Comparison of ENCODE assay signal across 26 mouse cellular contexts in the genomic region with DNA sequence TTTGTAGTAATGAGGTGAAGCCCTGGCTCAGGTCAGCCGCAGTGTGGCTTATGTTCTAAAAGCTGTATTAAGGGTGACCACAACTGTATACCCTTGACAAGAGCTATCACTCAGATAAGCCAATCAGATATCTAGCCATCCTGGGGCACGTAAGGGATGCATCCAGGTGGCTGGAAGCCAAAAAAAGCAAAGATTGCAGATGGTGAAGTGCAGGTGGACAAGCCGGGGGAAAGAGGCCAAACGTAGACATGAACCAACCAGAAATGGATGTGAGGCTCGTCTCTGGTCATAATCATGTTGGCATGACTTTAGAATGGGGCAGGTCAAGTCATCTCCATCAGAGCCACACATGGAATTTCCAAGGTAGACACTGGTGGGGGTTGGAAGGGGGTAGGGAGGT.
DNase-seq lines count a peak whose midpoint lies in the region; ATAC-seq and TF ChIP-seq lines count a peak whose summit lies in the region.
"Had no signal": no experiment of that assay in that cellular context is flagged by ENCODE, and none has a peak within 500 bp of the region (broad histone marks: within the 10 kb centered on the region; RNA-seq: fewer than 3 reads in every experiment).

No protein-coding gene starts in this region.

- intact Hi-C loops in left cerebral cortex, postnatal 25 days (cut with DNase I): no loop called here

- H3K27me3 ChIP-seq in cerebellum, adult 2 months (ENCODE audit: control insufficient read depth, insufficient read depth, low read length): no peaks in the 10 kb centered on the region
- H3K27me3 ChIP-seq: heart, embryonic 13.5 days had no signal

- no peak overlapping the region for H3K27ac ChIP-seq in cerebellum, adult 2 months (ENCODE audit: insufficient read depth, low read length)
- H3K27ac ChIP-seq: forebrain, embryonic 10.5 days; gastrocnemius, adult 2 months; heart, embryonic 10.5 days; heart, embryonic 13.5 days; hindbrain, embryonic 14.5 days; hindbrain, postnatal 0 days had no signal

- DNase-seq in cerebellum, postnatal 4 days (ENCODE audit: low spot score in 2 of 2): no peak
- DNase-seq in brain, adult 2 months (ENCODE audit: low read depth, low spot score): peak; percentile 74
- DNase-seq in cerebellum, adult 2 months: peak; percentile 43 to 72
- DNase-seq in cerebellum, postnatal 10 days: peak; percentile 27 to 32
- DNase-seq in left cerebral cortex, postnatal 25 days (ENCODE audit: low spot score in 2 of 2): no peak
- no peak for DNase-seq in ovary, adult 18-20 months (ENCODE audit: low spot score)
- DNase-seq in kidney, adult 18-20 months: no peak
- DNase-seq: adrenal gland, adult 8-10 months; adrenal gland, postnatal 25 days; forebrain, postnatal 0 days; gastrocnemius, adult 2 months; gastrocnemius, postnatal 14 days; heart, adult 18-20 months; heart, postnatal 14 days; heart, postnatal 4 days; kidney, adult 2 months had no signal

- ATAC-seq in cerebellum, adult (ENCODE audit: insufficient number of reproducible peaks, low FRiP score, low TSS enrichment): peak; percentile 19; the same call in 1 of the 2 replicates
- ATAC-seq: activated CD4-positive, CD25-positive, alpha-beta regulatory T cell, adult 4 months; forebrain, embryonic 14.5 days; forebrain, postnatal 0 days; hindbrain, postnatal 0 days; inflammation-experienced regulatory T-cells, adult 6 months; intestine, embryonic 16.5 days had no signal

- TF ChIP-seq CTCF in cerebellum, adult 2 months (IDR thresholded peaks at IDR 0.05; ENCODE audit: borderline replicate concordance, insufficient read depth, low read depth, low read length): no peak

- TF ChIP-seq POLR2A in cerebellum, adult 2 months (IDR thresholded peaks at IDR 0.05; ENCODE audit: borderline replicate concordance, insufficient read depth, low read length): no peak

- H3K4me3 ChIP-seq in cerebellum, adult 2 months (replicated peaks; ENCODE audit: insufficient read depth, low read depth, low read length): no peak overlapping the region
- H3K4me3 ChIP-seq: forebrain, embryonic 10.5 days; gastrocnemius, adult 2 months; heart, embryonic 10.5 days; heart, embryonic 13.5 days had no signal

- peaks cover 24% of the 10 kb centered on the region for H3K4me1 ChIP-seq in cerebellum, adult 2 months (ENCODE audit: control insufficient read depth, insufficient read depth, low read length)
- H3K4me1 ChIP-seq: forebrain, embryonic 10.5 days had no signal

- 20% methylated on average over 5 of the region's 5 CpGs for WGBS in cerebellum, adult 2 months

Comparison
In these comparisons a context has a peak if more than half of its experiments do, and no peak if none do; other contexts are left out.
1. DNase-seq: peak in brain, adult 2 months (single experiment), cerebellum, adult 2 months (2 of 2) and cerebellum, postnatal 10 days (2 of 2); none in cerebellum, postnatal 4 days (0 of 2), left cerebral cortex, postnatal 25 days (0 of 2), ovary, adult 18-20 months (single experiment) and kidney, adult 18-20 months (single experiment).